In the genomic region with DNA sequence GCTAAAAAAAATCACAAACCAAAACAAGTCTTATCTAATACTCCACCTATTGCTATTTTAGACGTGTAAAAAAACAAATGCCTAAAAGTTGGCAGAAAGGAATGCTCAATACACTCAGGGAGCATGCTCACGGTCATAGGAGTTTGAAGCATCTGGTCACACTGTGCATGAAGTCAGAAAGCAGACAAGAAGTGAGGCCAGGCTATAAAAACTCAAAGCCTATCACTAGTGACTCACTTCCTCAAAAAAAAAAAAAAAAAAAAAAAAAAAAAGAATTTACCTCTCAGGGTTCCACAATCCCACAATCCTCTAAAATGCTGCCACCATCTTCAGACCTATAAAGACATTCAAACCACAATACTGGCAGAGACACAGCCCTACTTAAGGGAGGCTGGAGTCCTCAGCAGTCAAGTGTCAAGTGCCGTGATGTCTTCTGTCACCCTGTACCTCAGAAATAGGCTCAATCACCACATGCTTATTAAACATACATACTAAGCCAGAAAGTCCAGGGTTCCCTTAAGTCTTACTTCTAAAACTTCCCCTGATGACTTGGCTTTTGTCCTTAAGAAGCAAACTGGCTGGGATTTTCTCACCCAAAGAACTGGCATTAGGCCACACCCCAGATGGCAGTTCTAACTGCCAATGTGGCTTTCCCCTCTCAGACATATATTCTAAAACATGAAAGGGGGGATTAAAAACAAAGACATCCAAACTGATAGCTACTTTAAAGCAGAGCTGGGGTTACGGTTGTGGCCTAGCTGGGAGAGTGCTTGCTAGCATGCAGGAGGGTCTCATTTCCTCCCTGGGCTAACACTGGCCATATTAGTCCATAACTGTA, we compare ENCODE assay signal across 12 mouse cellular contexts. TPM values are rescaled to one million over a fixed set of nuclear protein-coding genes. Genes with fewer than 3 reads are reported as not detected.
A peak's percentile ranks its signal among the peaks of the same experiment; 100 is the strongest.
DNase-seq lines count a peak whose midpoint lies in the region; ATAC-seq and TF ChIP-seq lines count a peak whose summit lies in the region.
"Had no signal": no experiment of that assay in that cellular context is flagged by ENCODE, and none has a peak within 500 bp of the region (broad histone marks: within the 10 kb centered on the region; RNA-seq: fewer than 3 reads in every experiment).

No protein-coding gene starts in this region.

- ATAC-seq in heart, embryonic 15.5 days (replicated peaks; ENCODE audit: insufficient number of reproducible peaks, insufficient read depth, low FRiP score, low read depth) = no peak

- H3K4me2 ChIP-seq in heart, embryonic 15.5 days = no peak overlapping the region
- H3K4me2 ChIP-seq: lung, embryonic 14.5 days had no signal

- no peaks in the 10 kb centered on the region for H3K79me2 ChIP-seq in heart, adult 2 months (replicated peaks; ENCODE audit: control insufficient read depth, insufficient read depth, low read length)

- H3K27ac ChIP-seq in heart, adult 2 months = peak overlapping the region; percentile 43
- peak overlapping the region; percentile 25; the same call in 1 of the 2 replicates for H3K27ac ChIP-seq in heart, embryonic 15.5 days

- 42% methylated on average over 4 of the region's 4 CpGs for WGBS in heart, adult 2 months
- WGBS in heart, embryonic 15.5 days = 42% methylated on average over 4 of the region's 4 CpGs

- no peak overlapping the region for H3K9ac ChIP-seq in heart, adult 2 months (ENCODE audit: low read depth, low read length)
- H3K9ac ChIP-seq in heart, embryonic 15.5 days = no peak overlapping the region
- H3K9ac ChIP-seq: lung, embryonic 14.5 days had no signal

- intact Hi-C loops in heart, adult 2 months (cut with DNase I) = no loop called here
- intact Hi-C loops in heart, postnatal 25 days (cut with DNase I) = no loop called here

- TF ChIP-seq POLR2A in heart, adult 2 months (IDR thresholded peaks at IDR 0.05; ENCODE audit: insufficient read depth, low read depth, low read length) = no peak

- no peaks in the 10 kb centered on the region for H3K27me3 ChIP-seq in heart, adult 2 months (ENCODE audit: control insufficient read depth, insufficient read depth, low read length)
- H3K27me3 ChIP-seq in heart, embryonic 15.5 days = no peaks in the 10 kb centered on the region

- TF ChIP-seq CTCF in heart, adult 2 months (IDR thresholded peaks at IDR 0.05) = no peak

- TF ChIP-seq EP300 in heart, adult 2 months (IDR thresholded peaks at IDR 0.05; ENCODE audit: insufficient read depth, low read depth, low read length) = no peak

- peaks cover 8% of the 10 kb centered on the region for H3K4me1 ChIP-seq in heart, adult 2 months (ENCODE audit: control insufficient read depth, insufficient read depth, low read length)
- H3K4me1 ChIP-seq in heart, embryonic 15.5 days (replicated peaks) = peaks cover 18% of the 10 kb centered on the region

- H3K36me3 ChIP-seq in heart, adult 2 months (ENCODE audit: control insufficient read depth, insufficient read depth, low read length) = no peaks in the 10 kb centered on the region
- H3K36me3 ChIP-seq in heart, embryonic 15.5 days = no peaks in the 10 kb centered on the region

- H3K4me3 ChIP-seq in heart, adult 2 months = no peak overlapping the region
- no peak overlapping the region for H3K4me3 ChIP-seq in heart, embryonic 15.5 days

- DNase-seq in heart, adult 2 months = peak in 1 of 2 experiments; percentile 24
- DNase-seq in heart, postnatal 25 days (ENCODE audit: low spot score) = no peak
- DNase-seq in A20 (ENCODE audit: low read depth, low spot score) = peak; percentile 44
- peak; percentile 42 to 44 for DNase-seq in cerebellum, adult 18-20 months
- DNase-seq in thymus, adult 18-20 months = no peak
- DNase-seq in T-cell, adult 2 months (ENCODE audit: low spot score) = no peak
- no peak for DNase-seq in frontal cortex, postnatal 14 days (ENCODE audit: low spot score in 2 of 2)
- DNase-seq: kidney, adult 8-10 months; right cerebral cortex, postnatal 14 days; thymus, postnatal 14 days had no signal

- no peaks in the 10 kb centered on the region for H3K9me3 ChIP-seq in heart, embryonic 15.5 days (replicated peaks)

RNA-seq across cellular contexts. Expression of gene Slc44a1, which starts 42.7 kb away (rescaled TPM):
- total RNA-seq in heart, adult 2 months (2021) = 10 to 100 TPM; 26.4 to 32.3 TPM
- 22.7 and 45.7 TPM in 2 replicates for polyA plus RNA-seq in heart, adult 2 months (2012; rRNA removed)
- 10 to 100 TPM; 30.8 to 34.6 TPM for total RNA-seq in heart, postnatal 25 days (2021)
- 15.9 and 23.8 TPM in 2 replicates for polyA plus RNA-seq in heart, embryonic 15.5 days (2015; fragmentation: Nextera tagmentation; extraction: Ambion mirVana)

Comparison
In these comparisons a context has a peak if more than half of its experiments do, and no peak if none do; other contexts are left out.
1. DNase-seq: peak in A20 (single experiment) and cerebellum, adult 18-20 months (2 of 2); none in heart, postnatal 25 days (single experiment), thymus, adult 18-20 months (0 of 2), T-cell, adult 2 months (single experiment) and frontal cortex, postnatal 14 days (0 of 2).